Mouse (Mus musculus): Measurements from ENCODE around the gene BC005537.

DNA sequence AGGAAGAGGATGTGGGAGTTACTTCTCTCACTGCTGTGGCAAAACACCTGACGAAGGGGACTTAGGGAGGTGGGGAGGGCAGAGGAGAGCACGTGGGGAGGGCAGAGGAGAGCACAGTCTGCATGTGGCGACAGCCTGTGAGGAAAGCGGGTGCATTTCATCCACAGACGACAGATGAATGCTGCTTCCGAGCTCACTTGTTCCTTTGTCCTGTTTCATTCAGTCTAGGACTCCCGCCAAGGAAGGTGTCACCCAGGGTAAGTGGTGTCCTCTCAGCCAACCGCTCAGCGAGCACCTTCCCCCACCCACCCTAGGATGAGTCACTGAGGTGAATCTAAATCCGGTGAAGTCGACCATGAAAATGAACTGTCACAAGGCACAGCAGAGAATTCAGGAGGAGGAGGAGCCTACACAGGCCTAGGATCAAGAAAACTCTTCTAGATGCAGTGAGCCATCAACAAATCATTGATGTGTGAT, 15.4 kb upstream of the BC005537 start:
- no peak for TF ChIP-seq CTCF (IDR thresholded peaks at IDR 0.05; ENCODE audit: low read depth, low read length)
- TF ChIP-seq POLR2A (IDR thresholded peaks at IDR 0.05; ENCODE audit: extremely low read depth, insufficient read depth, low read length): no peak
